Mouse (Mus musculus) brain, embryonic 18.5 days (tissue): ENCODE data around the gene Eaf1.

Experiments used
- DNase-seq: peaks from one replicate; pipeline ENCODE4 v3.0.0-alpha.2; 2012; ENCODE audit warnings: low read depth, low spot score

Eaf1 gene

DNA sequence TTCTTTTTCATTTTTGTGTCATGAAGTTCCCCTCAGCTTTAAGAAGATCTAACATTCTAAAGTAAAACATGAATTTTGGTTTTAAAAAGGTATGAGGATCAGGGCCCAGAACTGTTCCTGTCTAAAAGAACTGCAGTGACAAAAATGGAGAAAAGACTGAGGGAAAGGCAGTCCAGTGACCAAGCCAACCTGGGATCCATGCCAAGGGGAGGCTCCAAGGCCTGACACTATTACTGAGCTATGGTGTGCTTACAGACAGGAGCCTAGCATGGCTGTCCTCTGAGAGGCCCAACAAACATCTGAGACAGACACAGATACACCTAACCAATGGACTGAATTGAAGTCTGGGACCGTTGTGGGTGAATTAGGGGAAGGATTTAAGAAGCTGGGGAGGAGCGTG lies 15.7 kb downstream of the Eaf1 start:
- no peak for DNase-seq

DNA sequence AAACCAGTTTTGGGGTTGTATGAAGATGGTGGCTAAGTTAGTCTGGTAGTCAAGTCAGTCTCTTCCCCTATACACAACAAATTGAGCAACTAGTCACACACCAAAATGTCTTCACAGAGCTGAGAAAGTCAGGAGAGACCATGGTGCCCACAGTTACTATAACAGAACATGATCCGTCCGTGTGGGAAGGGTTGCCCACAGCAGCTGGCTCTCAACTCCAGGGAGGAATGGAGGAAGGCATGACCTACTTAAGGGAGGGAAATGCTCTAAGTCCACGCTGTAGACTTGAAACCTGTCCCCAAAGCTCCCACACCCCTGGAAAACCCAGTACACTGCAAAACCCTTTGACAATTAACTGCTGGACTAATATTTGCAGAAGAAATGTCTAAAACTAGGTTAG lies 16.1 kb downstream of the Eaf1 start:
- DNase-seq, result no peak

- DNase-seq, result no peak
Measured at GRCm38 (mm10) chr14:31515895-31516294, 21.7 kb downstream of the Eaf1 start.

- DNase-seq, result no peak
Measured at GRCm38 (mm10) chr14:31519165-31519564, 25.0 kb downstream of the Eaf1 start.

DNA sequence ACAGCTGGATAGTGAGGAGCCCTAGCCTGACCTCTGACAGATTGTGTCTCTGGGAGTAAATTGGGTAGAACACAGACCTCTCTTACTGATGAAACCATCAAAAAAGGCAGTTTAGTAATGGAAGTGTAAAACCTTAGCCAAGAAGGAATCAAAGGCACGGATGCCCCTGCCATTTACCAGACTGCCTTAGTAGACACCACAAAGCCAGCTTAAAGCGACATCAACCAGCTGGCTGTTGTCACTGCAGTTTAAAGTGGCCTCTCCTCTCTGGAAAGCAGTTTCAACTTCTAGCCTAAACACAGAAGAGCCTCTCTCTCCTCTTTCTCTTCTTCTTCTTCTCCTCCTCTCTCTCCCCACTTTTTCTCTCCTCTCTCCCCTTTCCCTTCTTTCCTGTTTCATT lies 27.1 kb downstream of the Eaf1 start:
- DNase-seq, result no peak

DNA sequence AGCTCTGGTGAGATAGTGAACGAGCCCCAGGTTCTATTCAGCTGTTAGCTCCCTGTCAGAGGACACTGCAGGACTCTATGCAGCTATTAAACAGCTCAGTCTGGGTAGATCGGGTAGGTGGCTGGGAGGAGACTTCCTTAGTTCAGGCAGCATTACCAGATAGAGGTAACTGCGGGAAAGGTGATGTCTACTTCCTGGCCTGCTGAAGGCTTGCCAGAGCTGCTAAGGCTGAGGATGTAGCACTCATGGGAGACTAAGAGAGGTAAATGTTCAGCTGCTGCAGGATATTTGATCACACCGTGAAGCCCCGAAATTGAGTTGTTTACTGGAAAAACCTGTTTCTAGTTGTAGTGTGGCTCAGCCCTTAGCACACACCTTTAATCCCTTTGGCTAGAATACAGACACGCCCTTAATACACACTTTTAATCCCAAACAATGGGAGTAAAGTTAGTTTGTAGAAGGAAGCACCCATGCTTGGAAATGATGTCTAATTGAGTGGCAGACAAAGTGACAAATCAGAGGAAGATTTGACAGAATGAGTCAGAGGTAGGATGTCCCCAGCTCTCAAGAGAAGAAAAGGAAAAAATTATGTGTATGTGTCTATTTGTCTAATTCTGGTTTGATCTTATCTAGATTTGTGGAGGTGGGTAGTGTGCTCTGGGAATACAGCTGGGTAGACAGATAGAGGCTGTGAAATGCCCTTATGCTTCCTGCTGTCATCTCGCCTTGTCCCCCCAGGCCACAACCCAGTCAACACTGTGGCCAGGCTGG lies 31.0 kb downstream of the Eaf1 start:
- DNase-seq, result no peak

- no peak for DNase-seq
Measured at GRCm38 (mm10) chr14:31530847-31531246, 36.6 kb downstream of the Eaf1 start.

DNA sequence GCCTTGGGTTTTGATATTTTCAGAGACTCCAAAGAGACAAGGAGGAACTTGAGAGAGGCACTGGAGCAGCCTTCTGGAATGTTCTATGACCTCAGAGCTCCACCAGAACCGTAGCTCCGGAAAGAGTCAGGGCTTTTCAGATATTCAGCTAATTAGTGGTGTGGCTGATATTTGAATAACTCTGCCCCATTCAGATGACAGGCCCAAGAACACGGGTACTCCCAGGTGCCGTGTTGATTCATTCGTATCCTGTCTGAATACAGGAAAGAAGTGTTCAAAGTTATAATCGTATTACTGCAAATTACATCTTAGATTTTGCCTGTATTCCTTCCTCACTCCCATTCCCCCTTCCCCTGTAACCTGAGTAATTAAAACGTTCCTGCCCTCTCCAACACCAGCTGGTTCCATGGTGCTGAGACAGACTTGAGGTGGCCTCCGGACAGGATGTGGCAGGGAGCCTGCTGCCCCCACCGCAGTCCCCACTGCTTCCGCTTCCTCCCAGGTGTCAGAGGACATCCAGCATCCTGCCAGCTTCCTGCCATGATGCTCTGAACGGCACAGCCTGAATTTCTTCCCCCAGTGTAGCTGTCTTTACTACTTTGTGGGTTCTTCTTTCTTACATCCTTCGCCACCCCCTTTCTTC lies 37.4 kb downstream of the Eaf1 start:
- no peak for DNase-seq

- no peak for DNase-seq
Measured at GRCm38 (mm10) chr14:31532656-31533055, 38.5 kb downstream of the Eaf1 start.

- no peak for DNase-seq
Measured at GRCm38 (mm10) chr14:31537298-31537697, 43.1 kb downstream of the Eaf1 start.

DNA sequence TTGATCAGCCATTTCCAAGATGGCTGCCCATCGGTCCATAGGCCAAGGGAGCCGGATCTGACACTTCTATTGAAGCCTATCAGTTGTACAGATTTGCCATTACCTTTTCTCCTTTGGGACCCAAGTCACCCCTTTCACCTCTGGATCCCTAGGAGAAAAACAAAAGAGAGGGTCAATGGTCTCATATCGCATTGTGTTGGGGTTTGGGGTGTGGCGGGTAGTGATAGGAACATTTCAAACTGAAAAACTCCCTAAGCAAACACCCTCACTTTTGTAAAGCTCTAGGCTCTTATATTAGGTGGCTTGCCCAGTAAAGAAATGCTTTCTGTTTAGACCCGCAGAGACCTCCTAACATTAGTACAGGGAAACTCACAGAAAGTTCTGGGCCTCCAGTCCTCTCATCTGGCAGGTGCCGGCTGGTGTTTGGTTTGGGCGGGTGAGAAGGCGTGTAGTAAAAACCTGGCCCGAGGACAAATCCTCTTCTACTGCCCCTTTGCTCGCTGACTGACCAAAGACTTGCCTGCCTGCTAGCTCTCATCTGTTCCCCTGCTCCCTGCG lies 49.8 kb downstream of the Eaf1 start:
- no peak for DNase-seq

- no peak for DNase-seq
Measured at GRCm38 (mm10) chr14:31555021-31555420, 60.8 kb downstream of the Eaf1 start.

DNA sequence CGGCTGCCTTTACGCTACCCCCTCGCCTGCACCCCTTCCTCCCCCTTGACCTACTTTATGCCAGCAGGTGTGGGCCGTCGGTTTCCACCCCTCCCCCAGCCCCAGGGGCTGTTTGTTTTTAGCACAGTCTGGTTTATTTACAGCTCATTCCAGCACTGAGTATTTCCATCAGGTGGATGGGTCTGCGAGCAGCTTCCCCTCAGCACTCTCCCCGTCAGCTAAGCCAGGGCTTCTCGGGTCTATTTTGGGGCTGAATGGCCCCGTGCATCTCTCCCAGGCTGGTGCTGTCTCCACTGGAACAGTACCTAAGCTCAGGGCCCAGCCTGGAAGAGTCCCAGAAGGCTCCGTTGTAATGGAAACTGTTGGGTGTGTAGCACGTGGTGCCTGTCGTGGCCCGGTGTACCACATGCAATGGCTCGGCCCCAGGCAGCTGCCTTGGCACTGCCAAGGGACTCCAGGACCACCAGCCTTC lies 61.8 kb downstream of the Eaf1 start:
- no peak for DNase-seq

DNA sequence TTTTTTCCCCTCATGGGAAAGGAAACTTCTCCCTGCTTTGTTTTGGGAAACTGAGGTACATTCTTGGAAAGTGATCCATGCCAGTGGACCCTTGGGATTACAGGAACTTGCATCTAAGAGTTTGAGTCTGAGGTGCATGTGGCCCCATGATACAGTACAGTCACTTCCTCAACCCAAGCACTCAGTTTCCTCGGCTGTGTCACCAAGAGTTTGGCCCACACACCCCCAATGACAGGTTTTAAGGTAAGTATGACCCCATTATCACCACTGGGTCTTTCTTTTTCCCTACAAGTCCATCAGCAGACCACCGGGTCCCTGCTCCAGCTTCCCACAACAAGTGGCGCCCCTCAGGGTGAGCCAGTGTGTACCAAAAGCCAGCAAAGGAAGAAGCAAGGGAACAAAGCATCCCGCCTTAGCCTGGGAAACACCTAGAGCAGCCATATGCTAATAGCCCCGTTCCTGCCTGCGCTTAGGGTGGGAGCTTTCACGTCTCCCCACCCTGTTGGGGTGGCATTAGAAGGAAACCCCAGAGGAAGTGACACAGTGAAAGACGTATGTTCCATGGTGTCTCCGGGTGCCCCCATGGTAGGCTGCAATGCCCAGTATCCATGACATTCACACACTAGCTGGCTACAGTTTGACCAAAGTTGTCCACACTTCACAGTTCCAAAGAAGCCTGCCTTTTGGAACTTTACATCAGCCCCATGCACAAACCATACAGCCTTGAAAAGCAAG lies 62.5 kb downstream of the Eaf1 start:
- DNase-seq, result no peak

GRCm38 (mm10) chr14:31557273-31557672 lies 63.1 kb downstream of the Eaf1 start:
- no peak for DNase-seq

DNA sequence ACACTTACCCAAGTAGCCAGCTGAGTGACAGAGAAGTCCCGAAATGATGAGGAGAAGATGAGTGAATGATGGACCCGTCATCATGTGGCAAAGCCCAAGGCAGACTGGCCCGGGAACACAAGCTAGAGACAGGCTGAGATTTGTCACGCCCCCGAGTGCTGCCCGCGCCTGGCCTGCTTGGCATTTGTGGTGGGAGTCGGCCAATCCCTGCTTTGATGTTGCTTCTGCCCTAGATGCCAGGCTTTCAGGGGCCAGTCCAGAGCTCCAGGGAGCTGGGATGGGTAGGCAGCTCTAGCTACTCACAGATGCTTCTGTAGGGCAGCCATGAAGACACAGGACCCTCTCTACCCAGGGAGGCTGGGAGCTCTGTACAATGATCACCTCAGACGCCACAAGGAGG lies 63.6 kb downstream of the Eaf1 start:
- no peak for DNase-seq

GRCm38 (mm10) chr14:31559216-31559615 lies 65.0 kb downstream of the Eaf1 start:
- DNase-seq, result no peak
